Mouse (Mus musculus): ENCODE measurements around the gene Arpc4.
"Not testable (repeated sequence)": the region's sequence is repeated elsewhere in the genome, so short reads cannot be mapped to it uniquely, and the experiment has no call there.

Arpc4 gene

GRCm38 (mm10) chr6:113377496-113378385 lies at the start of gene Arpc4, which contains the start of gene Tada3:
TSS of gene Arpc4 (plus strand) at chr6:113378115.
TSS of gene Tada3 (minus strand) at chr6:113377883.
- DNase-seq (ENCODE audit: low spot score in 2 of 2), result peak; percentile 89 to 92

GRCm38 (mm10) chr6:113329396-113329795 lies 48.5 kb upstream of the Arpc4 start:
- no peak for DNase-seq (ENCODE audit: low spot score in 2 of 2)

GRCm38 (mm10) chr6:113330547-113330946 lies 47.4 kb upstream of the Arpc4 start:
- no peak for DNase-seq (ENCODE audit: low spot score in 2 of 2)

GRCm38 (mm10) chr6:113331721-113332120 lies 46.2 kb upstream of the Arpc4 start:
- no peak for DNase-seq (ENCODE audit: low spot score in 2 of 2)

GRCm38 (mm10) chr6:113332734-113333133 lies 45.2 kb upstream of the Arpc4 start:
- DNase-seq (ENCODE audit: low spot score in 2 of 2), result not testable (repeated sequence)

GRCm38 (mm10) chr6:113333137-113333950 lies 44.6 kb upstream of the Arpc4 start:
- DNase-seq (ENCODE audit: low spot score in 2 of 2), result peak; percentile 48 to 60

- DNase-seq (ENCODE audit: low spot score in 2 of 2), result no peak
Observed at GRCm38 (mm10) chr6:113334216-113334615, 43.7 kb upstream of the Arpc4 start.

- no peak for DNase-seq (ENCODE audit: low spot score in 2 of 2)
Observed at GRCm38 (mm10) chr6:113336852-113337620, 40.9 kb upstream of the Arpc4 start.

- DNase-seq (ENCODE audit: low spot score in 2 of 2), result no peak
Observed at GRCm38 (mm10) chr6:113341574-113341973, 36.3 kb upstream of the Arpc4 start.

- peak in 1 of 2 experiments; percentile 49 for DNase-seq (ENCODE audit: low spot score in 2 of 2)
Observed at GRCm38 (mm10) chr6:113342297-113342696, 35.6 kb upstream of the Arpc4 start.

- peak; percentile 78 to 82 for DNase-seq (ENCODE audit: low spot score in 2 of 2)
Observed at GRCm38 (mm10) chr6:113343177-113344092, 34.5 kb upstream of the Arpc4 start, which contains the start of gene Camk1. TSS of gene Camk1 (minus strand) at chr6:113343984.

- no peak for DNase-seq (ENCODE audit: low spot score in 2 of 2)
Observed at GRCm38 (mm10) chr6:113344321-113344720, 33.6 kb upstream of the Arpc4 start.

- DNase-seq (ENCODE audit: low spot score in 2 of 2), result no peak
Observed at GRCm38 (mm10) chr6:113346897-113347296, 31.0 kb upstream of the Arpc4 start.

GRCm38 (mm10) chr6:113350538-113350937 lies 27.4 kb upstream of the Arpc4 start:
- no peak for DNase-seq (ENCODE audit: low spot score in 2 of 2)

- no peak for DNase-seq (ENCODE audit: low spot score in 2 of 2)
Observed at GRCm38 (mm10) chr6:113351161-113351560, 26.8 kb upstream of the Arpc4 start.

GRCm38 (mm10) chr6:113351653-113352052 lies 26.3 kb upstream of the Arpc4 start:
- no peak for DNase-seq (ENCODE audit: low spot score in 2 of 2)

GRCm38 (mm10) chr6:113352820-113353219 lies 25.1 kb upstream of the Arpc4 start:
- no peak for DNase-seq (ENCODE audit: low spot score in 2 of 2)

- no peak for DNase-seq (ENCODE audit: low spot score in 2 of 2)
Observed at GRCm38 (mm10) chr6:113353696-113354095, 24.2 kb upstream of the Arpc4 start.

- no peak for DNase-seq (ENCODE audit: low spot score in 2 of 2)
Observed at GRCm38 (mm10) chr6:113361476-113361875, 16.4 kb upstream of the Arpc4 start.

GRCm38 (mm10) chr6:113362241-113362640 lies 15.7 kb upstream of the Arpc4 start:
- DNase-seq (ENCODE audit: low spot score in 2 of 2), result no peak

Measured in right cerebral cortex, adult 2 months (tissue).